Mouse (Mus musculus) C2C12 (cell line): ENCODE data around the gene Mafk. TPM values are rescaled to one million over a fixed set of nuclear protein-coding genes. Genes with fewer than 3 reads are reported as not detected.

ENCODE experiments used
- H3K27me3 ChIP-seq: one replicate; pipeline ENCODE4 v1.6.1; 2011; ENCODE audit not compliant: control insufficient read depth, insufficient read depth, insufficient read length
- H3K36me3 ChIP-seq: one replicate; pipeline ENCODE4 v1.6.1; 2011; ENCODE audit not compliant: control insufficient read depth, insufficient read depth
- H3K4me3 ChIP-seq: one replicate; pipeline ENCODE4 v1.5.1; 2011; ENCODE audit warnings: mild to moderate bottlenecking, control low read depth; ENCODE audit not compliant: poor library complexity, insufficient read depth, severe bottlenecking
- H3K79me2 ChIP-seq: one replicate; pipeline ENCODE4 v1.6.1; 2011; ENCODE audit not compliant: control insufficient read depth, insufficient read depth
- H3K79me3 ChIP-seq: one replicate; pipeline ENCODE4 v1.6.1; 2011; ENCODE audit warnings: low read depth, control low read depth
- H3ac ChIP-seq: one replicate; pipeline ENCODE3; 2011; ENCODE audit warnings: low read depth; ENCODE audit not compliant: control insufficient read depth, insufficient read length
- CEBPB ChIP-seq: IDR thresholded peaks from one replicate; pipeline ENCODE4 v1.6.1; 2011; ENCODE audit warnings: low read depth, mild to moderate bottlenecking, control low read depth, moderate library complexity
- CTCF ChIP-seq: IDR thresholded peaks from one replicate; pipeline ENCODE4 v1.5.1; 2011; ENCODE audit not compliant: control insufficient read depth, insufficient read depth, insufficient read length
- FOSL1 ChIP-seq: IDR thresholded peaks from one replicate; pipeline ENCODE4 v1.8.0; 2011; ENCODE audit warnings: mild to moderate bottlenecking, low read length; ENCODE audit not compliant: poor library complexity, insufficient read depth, severe bottlenecking
- MAX ChIP-seq: IDR thresholded peaks from one replicate; pipeline ENCODE4 v1.6.1; 2011; ENCODE audit warnings: mild to moderate bottlenecking, control low read depth
- MYOD1 ChIP-seq: IDR thresholded peaks from one replicate; pipeline ENCODE4 v1.6.1; 2011; ENCODE audit warnings: low read depth; ENCODE audit not compliant: control insufficient read depth, insufficient read length
- MYOG ChIP-seq: IDR thresholded peaks from one replicate; pipeline ENCODE4 v1.6.1; 2011; ENCODE audit not compliant: control insufficient read depth, insufficient read length; ENCODE audit errors: extremely low read depth
- USF1 ChIP-seq: IDR thresholded peaks from one replicate; pipeline ENCODE4 v1.6.1; 2011; ENCODE audit warnings: low read depth, mild to moderate bottlenecking, control low read depth, moderate library complexity
- polyA plus RNA-seq: library from polyadenylated mRNA; unstranded; fragments of >200 nt; fragmentation: generic; extraction: Trizol; gene quantifications from one replicate; pipeline ENCODE4 v1.2.1, GENCODE M21; 2012; ENCODE audit warnings: missing spikeins

The Mafk gene
- polyA plus RNA-seq, 1 experiment = 11.9 TPM

GRCm38 (mm10) chr5:139794938-139795337, 3.6 kb downstream of the Mafk start:
- Histone ChIP-seq H3ac (no peak overlapping the region), H3K79me2 (peaks cover 72% of the 10 kb centered on the region), H3K79me3 (peaks cover 41% of the 10 kb centered on the region), H3K27me3 (no peaks in the 10 kb centered on the region), H3K4me3 (peak overlapping the region; percentile 7), H3K36me3 (peaks cover 5% of the 10 kb centered on the region)
- TF ChIP-seq USF1 = peak; percentile 8
- TF ChIP-seq MAX = peak; percentile 95
- TF ChIP-seq MYOD1 = peak; percentile 81
- TF ChIP-seq FOSL1 = no peak
- TF ChIP-seq MYOG = no peak
- TF ChIP-seq CTCF = no peak
- peak; percentile 7 for TF ChIP-seq CEBPB

GRCm38 (mm10) chr5:139796001-139796620, 4.8 kb downstream of the Mafk start:
- Histone ChIP-seq H3K79me2 (peaks cover 72% of the 10 kb centered on the region), H3K27me3 (no peaks in the 10 kb centered on the region), H3K36me3 (peaks cover 17% of the 10 kb centered on the region), H3K79me3 (peaks cover 41% of the 10 kb centered on the region), H3K4me3 (no peak overlapping the region), H3ac (no peak overlapping the region)
- TF ChIP-seq CEBPB = no peak
- TF ChIP-seq CTCF = no peak
- TF ChIP-seq MYOG = no peak
- TF ChIP-seq FOSL1 = no peak
- no peak for TF ChIP-seq MAX
- no peak for TF ChIP-seq USF1
- TF ChIP-seq MYOD1 = no peak

- TF ChIP-seq MAX = peak; percentile 92
- peak; percentile 38 for TF ChIP-seq FOSL1
- no peak for TF ChIP-seq MYOG
- Histone ChIP-seq H3ac (peak overlapping the region; percentile 25), H3K27me3 (no peaks in the 10 kb centered on the region), H3K4me3 (no peak overlapping the region), H3K79me3 (peaks cover 38% of the 10 kb centered on the region), H3K79me2 (peaks cover 66% of the 10 kb centered on the region), H3K36me3 (peaks cover 23% of the 10 kb centered on the region)
Observed at GRCm38 (mm10) chr5:139796900-139797299, 5.6 kb downstream of the Mafk start.

- TF ChIP-seq MAX = no peak
- TF ChIP-seq CEBPB = no peak
- no peak for TF ChIP-seq MYOG
- TF ChIP-seq FOSL1 = no peak
- no peak for TF ChIP-seq CTCF
- TF ChIP-seq USF1 = no peak
- no peak for TF ChIP-seq MYOD1
- H3K79me2 ChIP-seq = peaks cover 58% of the 10 kb centered on the region
- peaks cover 31% of the 10 kb centered on the region for H3K79me3 ChIP-seq
- H3K4me3 ChIP-seq = no peak overlapping the region
- peak overlapping the region; percentile 7 for H3ac ChIP-seq
- H3K36me3 ChIP-seq = peaks cover 28% of the 10 kb centered on the region
- no peaks in the 10 kb centered on the region for H3K27me3 ChIP-seq
Observed at GRCm38 (mm10) chr5:139797473-139798167, 6.3 kb downstream of the Mafk start.

GRCm38 (mm10) chr5:139798168-139798900, 7.0 kb downstream of the Mafk start:
- peaks cover 28% of the 10 kb centered on the region for H3K36me3 ChIP-seq
- no peak for TF ChIP-seq CTCF
- TF ChIP-seq MYOG = no peak
- TF ChIP-seq MAX = no peak
- TF ChIP-seq FOSL1 = no peak
- TF ChIP-seq USF1 = no peak
- TF ChIP-seq MYOD1 = no peak
- TF ChIP-seq CEBPB = no peak
- H3ac ChIP-seq = peak overlapping the region; percentile 7
- H3K4me3 ChIP-seq = no peak overlapping the region
- H3K79me3 ChIP-seq = peaks cover 31% of the 10 kb centered on the region
- H3K79me2 ChIP-seq = peaks cover 52% of the 10 kb centered on the region
- no peaks in the 10 kb centered on the region for H3K27me3 ChIP-seq
